In the genomic region with DNA sequence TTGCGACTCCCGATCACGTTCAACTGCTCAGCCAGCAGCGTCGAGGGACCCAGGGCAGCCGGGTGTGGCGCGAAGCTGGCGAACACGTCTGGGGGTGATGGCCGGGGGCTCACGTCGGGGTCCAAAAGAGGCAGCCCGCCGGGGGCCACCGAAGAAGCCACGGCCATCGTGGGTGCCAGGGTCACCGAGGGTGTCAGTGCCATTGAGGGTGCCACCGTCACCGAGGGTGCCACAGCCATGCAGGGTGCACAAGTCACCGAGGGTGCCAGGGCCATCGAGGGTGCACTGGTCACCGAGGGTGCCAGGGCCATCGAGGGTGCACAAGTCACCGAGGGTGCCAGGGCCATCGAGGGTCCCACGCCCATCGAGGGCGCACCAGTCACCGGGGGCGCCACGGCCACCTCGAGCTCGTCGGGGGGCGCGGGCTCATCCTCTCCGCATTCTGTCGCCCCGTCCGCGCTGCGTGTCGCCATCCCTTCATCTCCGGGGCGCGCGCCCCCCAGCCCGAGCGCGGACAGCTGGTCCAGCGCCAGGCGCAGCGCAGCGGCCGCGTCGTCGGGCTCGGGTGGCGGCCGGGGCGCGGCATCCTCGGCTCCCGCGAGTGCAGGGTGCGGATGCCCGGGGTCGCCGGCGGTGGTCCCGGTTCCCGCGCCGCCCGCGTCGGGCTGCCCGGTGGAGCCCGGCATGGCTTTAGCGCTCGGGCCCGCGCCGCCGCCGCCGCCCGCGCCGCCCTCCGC, we compare ENCODE assay signal across 8 mouse cellular contexts. TPM values are rescaled to one million over a fixed set of nuclear protein-coding genes. Genes with fewer than 3 reads are reported as not detected.
A peak's percentile ranks its signal among the peaks of the same experiment; 100 is the strongest.
DNase-seq lines count a peak whose midpoint lies in the region; ATAC-seq and TF ChIP-seq lines count a peak whose summit lies in the region.

No protein-coding gene starts in this region.

- peak overlapping the region; percentile 99 for H3K9ac ChIP-seq in forebrain, embryonic 16.5 days (replicated peaks; ENCODE audit: low read depth, low read length)
- H3K9ac ChIP-seq in liver, embryonic 12.5 days, result peak overlapping the region; percentile 80

- no peaks in the 10 kb centered on the region for H3K27me3 ChIP-seq in forebrain, embryonic 16.5 days (replicated peaks; ENCODE audit: control insufficient read depth, insufficient read depth, low read length)
- peaks cover 8% of the 10 kb centered on the region; the same call in 1 of the 2 replicates for H3K27me3 ChIP-seq in liver, embryonic 12.5 days (replicated peaks)
- H3K27me3 ChIP-seq in small intestine, adult 2 months (ENCODE audit: control insufficient read depth, insufficient read depth, low read length), result no peaks in the 10 kb centered on the region

- H3K27ac ChIP-seq in layer of hippocampus, adult 2 months, result peak overlapping the region; percentile 75
- no peak overlapping the region for H3K27ac ChIP-seq in bone marrow macrophage, adult 2 months (ENCODE audit: insufficient read depth, low read depth, low read length)
- peak overlapping the region; percentile 96 for H3K27ac ChIP-seq in forebrain, embryonic 16.5 days (ENCODE audit: low read length)
- peak overlapping the region; percentile 65 for H3K27ac ChIP-seq in liver, embryonic 12.5 days
- no peak overlapping the region for H3K27ac ChIP-seq in small intestine, adult 2 months (ENCODE audit: insufficient read depth, low read depth, low read length)

- TF ChIP-seq POLR2A in bone marrow macrophage, adult 2 months (IDR thresholded peaks at IDR 0.05; ENCODE audit: borderline replicate concordance, low read depth, low read length), result no peak
- no peak for TF ChIP-seq POLR2A in small intestine, adult 2 months (IDR thresholded peaks at IDR 0.05; ENCODE audit: low read depth, low read length)

- H3K9me3 ChIP-seq in forebrain, embryonic 16.5 days (ENCODE audit: control insufficient read depth, low read length), result no peaks in the 10 kb centered on the region
- H3K9me3 ChIP-seq in liver, embryonic 12.5 days (replicated peaks), result no peaks in the 10 kb centered on the region

- H3K4me1 ChIP-seq in bone marrow macrophage, adult 2 months (ENCODE audit: control insufficient read depth, insufficient read depth, low read length), result peaks cover 25% of the 10 kb centered on the region
- peaks cover 33% of the 10 kb centered on the region for H3K4me1 ChIP-seq in forebrain, embryonic 16.5 days (replicated peaks; ENCODE audit: control insufficient read depth, insufficient read depth, low read length)
- peaks cover 59% of the 10 kb centered on the region for H3K4me1 ChIP-seq in liver, embryonic 12.5 days
- peaks cover 18% of the 10 kb centered on the region for H3K4me1 ChIP-seq in small intestine, adult 2 months (ENCODE audit: control insufficient read depth, insufficient read depth, insufficient read length, low read length)

- H3K36me3 ChIP-seq in forebrain, embryonic 16.5 days (ENCODE audit: control insufficient read depth, insufficient read depth), result peaks cover 20% of the 10 kb centered on the region
- peaks cover 36% of the 10 kb centered on the region for H3K36me3 ChIP-seq in liver, embryonic 12.5 days
- H3K36me3 ChIP-seq in small intestine, adult 2 months (ENCODE audit: control insufficient read depth, insufficient read depth, low read length), result peaks cover 7% of the 10 kb centered on the region; the same call in 1 of the 2 replicates

- no peak for TF ChIP-seq CTCF in layer of hippocampus, adult 2 months (conservative IDR thresholded peaks at IDR 0.05)
- TF ChIP-seq CTCF in bone marrow macrophage, adult 2 months (IDR thresholded peaks at IDR 0.05; ENCODE audit: low read depth, low read length), result no peak
- no peak for TF ChIP-seq CTCF in small intestine, adult 2 months (IDR thresholded peaks at IDR 0.05; ENCODE audit: extremely low read depth, insufficient read length, insufficient replicate concordance, low read depth, low read length)

- WGBS in forebrain, embryonic 16.5 days, result under 1% methylated on average over 89 of the region's 94 CpGs
- WGBS in liver, embryonic 12.5 days (ENCODE audit: insufficient replicate concordance), result under 1% methylated on average over 91 of the region's 94 CpGs
- 1% methylated on average over 94 of the region's 94 CpGs for WGBS in small intestine, adult 2 months

- peak overlapping the region; percentile 79 for H3K4me3 ChIP-seq in layer of hippocampus, adult 2 months
- H3K4me3 ChIP-seq in bone marrow macrophage, adult 2 months (ENCODE audit: insufficient read depth, low read length), result peak overlapping the region; percentile 66
- peak overlapping the region; percentile 98 for H3K4me3 ChIP-seq in forebrain, embryonic 16.5 days (replicated peaks; ENCODE audit: low read length)
- H3K4me3 ChIP-seq in liver, embryonic 12.5 days, result peak overlapping the region; percentile 73
- H3K4me3 ChIP-seq in small intestine, adult 2 months (ENCODE audit: low read depth, low read length), result peak overlapping the region; percentile 61

- peak overlapping the region; percentile 88 for H3K4me2 ChIP-seq in forebrain, embryonic 16.5 days (ENCODE audit: low read length)
- peak overlapping the region; percentile 94 for H3K4me2 ChIP-seq in liver, embryonic 12.5 days

- ATAC-seq in forebrain, embryonic 16.5 days, result no peak
- ATAC-seq in liver, embryonic 12.5 days, result no peak

- no peak for DNase-seq in layer of hippocampus, adult 2 months (ENCODE audit: low spot score in 2 of 2)
- no peak for DNase-seq in layer of hippocampus, adult 18-20 months (ENCODE audit: low spot score in 2 of 2)
- no peak for DNase-seq in urinary bladder, adult 2 months (ENCODE audit: low spot score)
- no peak for DNase-seq in c-Kit-positive CD71-positive TER-119-positive erythroid progenitor cells, embryonic 14.5 days (ENCODE audit: low spot score)

RNA-seq across cellular contexts. Expression of a gene that starts 0.6 kb away (rescaled TPM):
- total RNA-seq in layer of hippocampus, adult 2 months (2021), result 10 to 100 TPM; 15.5 to 17.1 TPM
- 10 to 100 TPM; 17.9 to 19.1 TPM for total RNA-seq in layer of hippocampus, adult 18-20 months (2021)
- polyA plus RNA-seq in bone marrow macrophage, adult 2 months (2012; ENCODE audit: insufficient read depth, insufficient read length, missing spikeins), result 5.8 and 8.3 TPM in 2 replicates
- 16.3 TPM in 2 replicates for polyA plus RNA-seq in forebrain, embryonic 16.5 days (2015; fragmentation: Nextera tagmentation; extraction: Ambion mirVana)
- polyA plus RNA-seq in liver, embryonic 12.5 days (2016; fragmentation: Nextera tagmentation; extraction: Ambion mirVana), result 2.1 TPM in 2 replicates
- polyA plus RNA-seq in small intestine, adult 2 months (2012; rRNA removed), result 10.3 and 20.6 TPM in 2 replicates
- 11.2 and 11.5 TPM in 2 replicates for polyA plus RNA-seq in urinary bladder, adult 2 months (2012; rRNA removed)

RNA-seq across cellular contexts. Expression of a gene that starts 12.4 kb away (rescaled TPM):
- 100 to 1,000 TPM; 147 to 149 TPM for total RNA-seq in layer of hippocampus, adult 2 months (2021)
- total RNA-seq in layer of hippocampus, adult 18-20 months (2021), result 100 to 1,000 TPM; 159 to 162 TPM
- 55.6 and 58.2 TPM in 2 replicates for polyA plus RNA-seq in bone marrow macrophage, adult 2 months (2012; ENCODE audit: insufficient read depth, insufficient read length, missing spikeins)
- 247 and 256 TPM in 2 replicates for polyA plus RNA-seq in forebrain, embryonic 16.5 days (2015; fragmentation: Nextera tagmentation; extraction: Ambion mirVana)
- polyA plus RNA-seq in liver, embryonic 12.5 days (2016; fragmentation: Nextera tagmentation; extraction: Ambion mirVana), result 134 and 140 TPM in 2 replicates
- polyA plus RNA-seq in small intestine, adult 2 months (2012; rRNA removed), result 55.1 and 85.7 TPM in 2 replicates
- 112 and 119 TPM in 2 replicates for polyA plus RNA-seq in urinary bladder, adult 2 months (2012; rRNA removed)

RNA-seq across cellular contexts. Expression of a gene that starts 19.7 kb away (rescaled TPM):
- total RNA-seq in layer of hippocampus, adult 2 months (2021), result 100 to 1,000 TPM; 404 to 413 TPM
- total RNA-seq in layer of hippocampus, adult 18-20 months (2021), result 100 to 1,000 TPM; 410 to 413 TPM
- 175 and 193 TPM in 2 replicates for polyA plus RNA-seq in bone marrow macrophage, adult 2 months (2012; ENCODE audit: insufficient read depth, insufficient read length, missing spikeins)
- 455 and 522 TPM in 2 replicates for polyA plus RNA-seq in forebrain, embryonic 16.5 days (2015; fragmentation: Nextera tagmentation; extraction: Ambion mirVana)
- 594 and 628 TPM in 2 replicates for polyA plus RNA-seq in liver, embryonic 12.5 days (2016; fragmentation: Nextera tagmentation; extraction: Ambion mirVana)
- polyA plus RNA-seq in small intestine, adult 2 months (2012; rRNA removed), result 2,051 and 2,588 TPM in 2 replicates
- polyA plus RNA-seq in urinary bladder, adult 2 months (2012; rRNA removed), result 883 and 983 TPM in 2 replicates

RNA-seq across cellular contexts. Expression of a gene that starts 30.6 kb away (rescaled TPM):
- 10 to 100 TPM; 33.4 to 36.6 TPM for total RNA-seq in layer of hippocampus, adult 2 months (2021)
- 10 to 100 TPM; 30.3 to 30.5 TPM for total RNA-seq in layer of hippocampus, adult 18-20 months (2021)
- not detected in 2 replicates for polyA plus RNA-seq in bone marrow macrophage, adult 2 months (2012; ENCODE audit: insufficient read depth, insufficient read length, missing spikeins)
- polyA plus RNA-seq in forebrain, embryonic 16.5 days (2015; fragmentation: Nextera tagmentation; extraction: Ambion mirVana), result 2.2 and 4.5 TPM in 2 replicates
- polyA plus RNA-seq in liver, embryonic 12.5 days (2016; fragmentation: Nextera tagmentation; extraction: Ambion mirVana), result 0.06 and 0.10 TPM in 2 replicates
- polyA plus RNA-seq in small intestine, adult 2 months (2012; rRNA removed), result 0.75 and 5.9 TPM in 2 replicates
- polyA plus RNA-seq in urinary bladder, adult 2 months (2012; rRNA removed), result 4.5 and 6.4 TPM in 2 replicates

RNA-seq across cellular contexts. Expression of a gene that starts 38.7 kb away (rescaled TPM):
- 1 to 10 TPM; 4.7 to 7.2 TPM for total RNA-seq in layer of hippocampus, adult 2 months (2021)
- 1 to 10 TPM; 5.6 to 6.9 TPM for total RNA-seq in layer of hippocampus, adult 18-20 months (2021)
- polyA plus RNA-seq in bone marrow macrophage, adult 2 months (2012; ENCODE audit: insufficient read depth, insufficient read length, missing spikeins), result 7.6 and 8.8 TPM in 2 replicates
- 0.51 and 0.66 TPM in 2 replicates for polyA plus RNA-seq in forebrain, embryonic 16.5 days (2015; fragmentation: Nextera tagmentation; extraction: Ambion mirVana)
- polyA plus RNA-seq in liver, embryonic 12.5 days (2016; fragmentation: Nextera tagmentation; extraction: Ambion mirVana), result 2.4 and 2.9 TPM in 2 replicates
- polyA plus RNA-seq in small intestine, adult 2 months (2012; rRNA removed), result 74.2 and 136 TPM in 2 replicates
- 57.9 and 65.7 TPM in 2 replicates for polyA plus RNA-seq in urinary bladder, adult 2 months (2012; rRNA removed)

Comparison
In these comparisons a context has a peak if more than half of its experiments do, and no peak if none do; other contexts are left out.
1. H3K27ac ChIP-seq: peak in layer of hippocampus, adult 2 months (single experiment), forebrain, embryonic 16.5 days (single experiment) and liver, embryonic 12.5 days (single experiment); none in bone marrow macrophage, adult 2 months (single experiment) and small intestine, adult 2 months (single experiment).
2. Peak in every context shown above with its lines, with median percentiles within 50 percentile points of each other: H3K4me3 ChIP-seq.